Mouse (Mus musculus) ovary, adult 2 months (tissue): ENCODE results near the gene Vmn1r175. TPM values are rescaled to one million over a fixed set of nuclear protein-coding genes. Genes with fewer than 3 reads are reported as not detected.

Experiments used
- polyA plus RNA-seq: library from polyadenylated mRNA; depleted of rRNA; stranded (reverse); fragments of >200 nt; gene quantifications from 2 replicates; pipeline ENCODE4 v1.2.3, GENCODE M21; 2012; rRNA removed

Vmn1r175 gene
- polyA plus RNA-seq: not detected in 2 replicates

DNA sequence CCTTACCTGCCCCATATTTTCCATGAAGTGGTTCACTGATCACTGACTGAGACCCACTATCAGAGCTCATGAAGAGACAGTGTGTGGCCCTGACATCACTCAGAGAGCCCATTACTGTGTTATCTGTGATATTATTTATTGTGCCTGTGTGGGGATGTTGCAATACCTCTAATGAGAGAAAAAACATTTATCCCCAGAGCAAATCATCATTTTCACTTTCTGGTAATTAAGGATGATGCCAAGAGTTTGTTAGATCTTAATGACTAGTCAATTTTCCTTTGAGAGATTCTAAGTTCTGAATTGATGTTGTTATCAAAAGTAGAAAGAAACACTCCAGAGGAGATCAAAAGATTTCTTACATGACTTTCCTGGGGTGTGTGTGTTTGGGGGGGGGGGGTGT lies at the start of gene Vmn1r175:
TSS of gene Vmn1r175 (minus strand) at position 101 of the 400 bp plus-strand sequence.

GRCm38 (mm10) chr7:23837272-23837671 lies 26.8 kb upstream of the Vmn1r175 start, which contains the start of gene Vmn1r176:
Gene Vmn1r176, minus strand, starts transcription at chr7:23837372.

Other genes starting within 250 kb of the Vmn1r175 start
- not detected in 2 replicates for gene Vmn1r169, start 235.1 kb downstream of the Vmn1r175 start, polyA plus RNA-seq
- gene Vmn1r170, start 204.5 kb downstream of the Vmn1r175 start, polyA plus RNA-seq: not detected in 2 replicates
- gene Vmn1r171, start 179.9 kb downstream of the Vmn1r175 start, polyA plus RNA-seq: not detected in 2 replicates
- not detected in 2 replicates for gene Vmn1r172, start 152.3 kb downstream of the Vmn1r175 start, polyA plus RNA-seq
- gene Vmn1r173, start 109.9 kb downstream of the Vmn1r175 start, polyA plus RNA-seq: not detected in 2 replicates
- not detected in 2 replicates for gene Vmn1r174, start 58.4 kb downstream of the Vmn1r175 start, polyA plus RNA-seq
- gene Vmn1r176, start 26.7 kb upstream of the Vmn1r175 start, polyA plus RNA-seq: not detected in 2 replicates
- not detected in 2 replicates for gene Vmn1r177, start 55.8 kb upstream of the Vmn1r175 start, polyA plus RNA-seq
- not detected in 2 replicates for gene Vmn1r178, start 81.4 kb upstream of the Vmn1r175 start, polyA plus RNA-seq
- gene Vmn1r179, start 116.3 kb upstream of the Vmn1r175 start, polyA plus RNA-seq: not detected in 2 replicates
- gene Vmn1r180, start 140.0 kb upstream of the Vmn1r175 start, polyA plus RNA-seq: not detected in 2 replicates
- gene Vmn1r181, start 164.0 kb upstream of the Vmn1r175 start, polyA plus RNA-seq: not detected in 2 replicates
- gene V1rd19, start 191.0 kb upstream of the Vmn1r175 start, polyA plus RNA-seq: not detected in 2 replicates
- gene Vmn1r183, start 242.6 kb upstream of the Vmn1r175 start, polyA plus RNA-seq: not detected in 2 replicates